Mouse (Mus musculus): ENCODE results near the gene Fcrla. TPM values are rescaled to one million over a fixed set of nuclear protein-coding genes. Genes with fewer than 3 reads are reported as not detected.
"Not testable (repeated sequence)": the region's sequence is repeated elsewhere in the genome, so short reads cannot be mapped to it uniquely, and the experiment has no call there.

The Fcrla gene
- polyA plus RNA-seq, 1 experiment, result 8.7 TPM

DNA sequence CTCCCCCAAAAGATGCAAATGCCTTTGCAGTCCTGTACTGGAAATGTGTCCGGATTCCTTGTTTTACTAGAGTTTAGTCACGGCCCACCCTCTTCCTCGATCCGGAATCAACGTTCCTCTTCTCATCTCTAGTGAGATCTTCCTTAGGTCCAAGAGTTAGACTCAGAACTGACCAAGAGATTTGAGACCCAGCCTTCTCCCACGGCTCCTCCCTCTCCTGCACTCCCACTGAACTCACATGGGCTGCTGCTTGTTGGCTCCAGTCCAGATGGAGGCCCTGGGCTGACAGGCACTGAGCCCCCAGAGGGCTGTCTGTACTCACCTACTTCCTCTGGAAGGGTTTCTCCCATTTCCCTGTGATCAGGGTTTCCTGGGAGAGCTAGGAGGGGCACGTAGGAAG, 35.7 kb upstream of the Fcrla start:
- TF ChIP-seq CTCF (IDR thresholded peaks at IDR 0.05; ENCODE audit: insufficient read depth, low read length), result no peak
- no peak for TF ChIP-seq POLR2A (IDR thresholded peaks at IDR 0.05; ENCODE audit: borderline replicate concordance, extremely low read depth, low read depth, low read length)
- H3K4me1 ChIP-seq (ENCODE audit: control insufficient read depth, insufficient read depth, low read length), result peaks cover 4% of the 10 kb centered on the region
- WGBS, result 60% methylated on average over 7 of the region's 7 CpGs
- no peak for DNase-seq
- no peak overlapping the region for H3K4me3 ChIP-seq (replicated peaks; ENCODE audit: extremely low read depth, low read depth, low read length)

DNA sequence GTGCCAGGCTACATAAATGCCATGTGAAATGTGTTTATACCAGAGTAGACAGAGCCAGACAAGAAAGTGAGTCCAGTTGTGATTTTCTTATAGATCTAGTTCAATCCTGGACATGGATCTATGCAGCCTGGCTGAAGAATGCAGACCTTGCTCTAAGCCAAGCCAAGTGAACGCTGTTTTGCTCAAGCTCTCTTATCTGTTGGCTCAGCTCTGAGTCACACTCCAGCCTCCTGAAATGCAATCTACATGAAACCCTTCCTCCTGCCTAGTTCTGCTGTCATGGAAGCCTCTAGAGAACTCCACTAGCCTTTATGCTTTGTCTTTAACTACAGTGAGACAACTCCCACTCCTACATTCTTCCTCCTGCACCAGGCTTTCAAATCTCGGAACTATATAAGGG, 34.9 kb upstream of the Fcrla start:
- Histone ChIP-seq H3K4me1 (ENCODE audit: control insufficient read depth, insufficient read depth, low read length) (peaks cover 4% of the 10 kb centered on the region), H3K4me3 (replicated peaks; ENCODE audit: extremely low read depth, low read depth, low read length) (no peak overlapping the region)
- no peak for DNase-seq
- WGBS, result 43% methylated on average over 2 of the region's 2 CpGs
- TF ChIP-seq POLR2A (IDR thresholded peaks at IDR 0.05; ENCODE audit: borderline replicate concordance, extremely low read depth, low read depth, low read length) (no peak), CTCF (IDR thresholded peaks at IDR 0.05; ENCODE audit: insufficient read depth, low read length) (no peak)

GRCm38 (mm10) chr1:170961101-170961500, 33.7 kb upstream of the Fcrla start:
- TF ChIP-seq CTCF (IDR thresholded peaks at IDR 0.05; ENCODE audit: insufficient read depth, low read length) (no peak), POLR2A (IDR thresholded peaks at IDR 0.05; ENCODE audit: borderline replicate concordance, extremely low read depth, low read depth, low read length) (no peak)
- no peak for DNase-seq
- Histone ChIP-seq H3K4me3 (replicated peaks; ENCODE audit: extremely low read depth, low read depth, low read length) (no peak overlapping the region), H3K4me1 (ENCODE audit: control insufficient read depth, insufficient read depth, low read length) (peaks cover 4% of the 10 kb centered on the region)
- WGBS, result 85% methylated on average over 6 of the region's 6 CpGs

DNA sequence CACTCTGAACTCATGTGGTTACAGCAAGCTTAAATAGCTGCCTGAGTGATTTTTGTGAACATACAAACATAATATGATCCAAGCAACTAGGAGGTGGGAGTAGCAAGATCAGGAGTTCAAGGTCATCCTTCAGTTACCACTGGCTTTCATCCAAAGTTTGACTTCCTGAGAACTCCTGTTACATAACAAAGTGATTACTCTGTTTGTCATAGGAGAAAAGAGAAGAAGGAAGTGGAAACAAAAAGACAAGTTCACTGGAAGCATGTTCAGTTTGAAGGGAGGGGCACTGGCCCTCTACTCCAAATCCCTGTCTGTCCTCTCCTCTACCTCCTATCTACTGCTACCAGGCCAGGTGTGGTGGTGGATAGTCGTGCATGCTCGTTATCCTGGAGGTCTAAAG, 32.4 kb upstream of the Fcrla start:
- TF ChIP-seq POLR2A (IDR thresholded peaks at IDR 0.05; ENCODE audit: borderline replicate concordance, extremely low read depth, low read depth, low read length) (no peak), CTCF (IDR thresholded peaks at IDR 0.05; ENCODE audit: insufficient read depth, low read length) (no peak)
- 52% methylated on average over 2 of the region's 2 CpGs for WGBS
- DNase-seq, result no peak
- Histone ChIP-seq H3K4me3 (replicated peaks; ENCODE audit: extremely low read depth, low read depth, low read length) (no peak overlapping the region), H3K4me1 (ENCODE audit: control insufficient read depth, insufficient read depth, low read length) (peaks cover 4% of the 10 kb centered on the region)

DNA sequence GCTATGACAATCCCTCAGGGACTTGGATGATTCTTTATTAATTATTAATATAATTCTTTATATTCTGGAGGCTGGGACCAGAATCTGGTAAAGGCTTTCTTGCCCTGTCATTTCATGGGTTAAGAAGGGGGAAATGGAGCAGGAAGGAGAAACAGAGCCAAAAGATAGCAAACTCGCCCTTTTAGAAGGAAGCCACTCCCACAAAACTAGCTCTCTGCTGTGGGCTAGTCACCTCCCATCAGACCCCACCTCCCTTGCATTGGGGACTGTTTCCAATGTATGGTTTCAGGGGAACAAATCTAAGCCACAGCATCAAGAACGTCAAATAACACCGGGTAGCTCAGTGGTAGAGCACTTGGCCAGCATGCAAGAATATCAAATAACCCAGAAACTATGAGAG, 30.8 kb upstream of the Fcrla start:
- WGBS, result 32% methylated on average over 3 of the region's 3 CpGs
- DNase-seq, result no peak
- H3K4me1 ChIP-seq (ENCODE audit: control insufficient read depth, insufficient read depth, low read length), result peaks cover 6% of the 10 kb centered on the region
- TF ChIP-seq POLR2A (IDR thresholded peaks at IDR 0.05; ENCODE audit: borderline replicate concordance, extremely low read depth, low read depth, low read length) (no peak), CTCF (IDR thresholded peaks at IDR 0.05; ENCODE audit: insufficient read depth, low read length) (no peak)
- H3K4me3 ChIP-seq (replicated peaks; ENCODE audit: extremely low read depth, low read depth, low read length), result no peak overlapping the region

DNA sequence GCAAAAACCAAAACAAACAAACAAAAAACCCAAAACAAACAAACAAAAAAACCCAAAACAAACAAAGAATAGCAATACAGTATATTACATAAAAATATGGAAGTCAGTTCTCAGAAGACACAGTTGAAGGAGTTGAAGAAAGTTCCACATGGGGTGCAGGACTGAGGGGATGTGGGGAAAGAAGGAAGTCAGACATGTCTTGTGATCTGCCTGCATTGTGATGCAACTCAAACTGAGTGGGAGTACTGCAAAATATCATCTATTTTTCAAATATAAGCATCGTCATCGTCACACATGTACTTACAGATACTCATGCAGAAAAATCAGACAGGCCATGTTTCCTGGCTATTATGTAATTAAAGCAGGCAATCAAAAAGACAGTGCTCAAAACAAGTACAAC, 25.8 kb upstream of the Fcrla start:
- TF ChIP-seq CTCF (IDR thresholded peaks at IDR 0.05; ENCODE audit: insufficient read depth, low read length) (no peak), POLR2A (IDR thresholded peaks at IDR 0.05; ENCODE audit: borderline replicate concordance, extremely low read depth, low read depth, low read length) (no peak)
- Histone ChIP-seq H3K4me3 (replicated peaks; ENCODE audit: extremely low read depth, low read depth, low read length) (no peak overlapping the region), H3K4me1 (ENCODE audit: control insufficient read depth, insufficient read depth, low read length) (peaks cover 2% of the 10 kb centered on the region; the same call in 1 of the 2 replicates)
- WGBS, result 71% methylated on average over 2 of the region's 2 CpGs
- DNase-seq, result no peak

DNA sequence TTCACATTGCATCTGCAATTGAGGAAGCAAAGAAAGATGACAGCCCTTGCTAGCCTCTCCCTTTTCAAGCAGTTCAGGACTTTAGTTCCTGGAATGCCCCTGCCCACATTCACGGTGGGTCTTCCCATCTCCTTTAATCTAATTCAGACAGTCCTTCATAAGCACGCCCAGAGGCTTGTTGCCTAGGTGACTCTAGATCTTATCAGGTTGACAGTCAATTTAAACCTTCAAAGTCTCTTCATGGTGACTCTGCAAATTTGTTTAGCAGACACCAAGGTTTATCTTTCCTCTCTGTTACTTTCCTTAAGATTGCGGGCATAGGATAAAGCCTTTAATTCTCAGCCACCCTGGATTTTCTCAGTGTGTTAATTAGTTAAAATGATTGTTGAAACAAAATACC, 23.4 kb upstream of the Fcrla start:
- DNase-seq, result no peak
- H3K4me1 ChIP-seq (ENCODE audit: control insufficient read depth, insufficient read depth, low read length), result peaks cover 2% of the 10 kb centered on the region; the same call in 1 of the 2 replicates
- TF ChIP-seq POLR2A (IDR thresholded peaks at IDR 0.05; ENCODE audit: borderline replicate concordance, extremely low read depth, low read depth, low read length) (no peak), CTCF (IDR thresholded peaks at IDR 0.05; ENCODE audit: insufficient read depth, low read length) (no peak)
- H3K4me3 ChIP-seq (replicated peaks; ENCODE audit: extremely low read depth, low read depth, low read length), result no peak overlapping the region
- WGBS, result 53% methylated on average over 3 of the region's 3 CpGs

DNA sequence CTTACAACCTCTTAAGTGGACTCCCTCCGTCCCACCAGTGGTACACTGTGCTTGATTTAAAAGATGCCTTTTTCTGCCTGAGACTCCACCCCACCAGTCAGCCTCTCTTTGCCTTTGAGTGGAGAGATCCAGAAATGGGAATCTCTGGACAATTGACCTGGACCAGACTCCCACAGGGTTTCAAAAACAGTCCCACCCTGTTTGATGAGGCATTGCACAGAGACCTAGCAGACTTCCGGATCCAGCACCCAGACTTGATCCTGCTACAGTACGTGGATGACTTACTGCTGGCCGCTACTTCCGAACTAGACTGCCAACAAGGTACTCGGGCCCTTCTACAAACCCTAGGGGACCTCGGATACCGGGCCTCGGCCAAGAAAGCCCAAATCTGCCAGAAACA, 17.5 kb upstream of the Fcrla start:
- H3K4me3 ChIP-seq (replicated peaks; ENCODE audit: extremely low read depth, low read depth, low read length); DNase-seq; H3K4me1 ChIP-seq (ENCODE audit: control insufficient read depth, insufficient read depth, low read length): not testable (repeated sequence)
- 94% methylated on average over 9 of the region's 9 CpGs for WGBS

GRCm38 (mm10) chr1:170944151-170944550, 16.8 kb upstream of the Fcrla start:
- 94% methylated on average over 9 of the region's 9 CpGs for WGBS
- not testable (repeated sequence) for H3K4me3 ChIP-seq (replicated peaks; ENCODE audit: extremely low read depth, low read depth, low read length); DNase-seq; H3K4me1 ChIP-seq (ENCODE audit: control insufficient read depth, insufficient read depth, low read length)

GRCm38 (mm10) chr1:170939255-170939654, 11.9 kb upstream of the Fcrla start:
- Histone ChIP-seq H3K4me3 (replicated peaks; ENCODE audit: extremely low read depth, low read depth, low read length) (no peak overlapping the region), H3K4me1 (ENCODE audit: control insufficient read depth, insufficient read depth, low read length) (peaks cover 3% of the 10 kb centered on the region; the same call in 1 of the 2 replicates)
- DNase-seq, result no peak
- WGBS, result 67% methylated on average over 12 of the region's 12 CpGs
- TF ChIP-seq POLR2A (IDR thresholded peaks at IDR 0.05; ENCODE audit: borderline replicate concordance, extremely low read depth, low read depth, low read length) (no peak), CTCF (IDR thresholded peaks at IDR 0.05; ENCODE audit: insufficient read depth, low read length) (no peak)

DNA sequence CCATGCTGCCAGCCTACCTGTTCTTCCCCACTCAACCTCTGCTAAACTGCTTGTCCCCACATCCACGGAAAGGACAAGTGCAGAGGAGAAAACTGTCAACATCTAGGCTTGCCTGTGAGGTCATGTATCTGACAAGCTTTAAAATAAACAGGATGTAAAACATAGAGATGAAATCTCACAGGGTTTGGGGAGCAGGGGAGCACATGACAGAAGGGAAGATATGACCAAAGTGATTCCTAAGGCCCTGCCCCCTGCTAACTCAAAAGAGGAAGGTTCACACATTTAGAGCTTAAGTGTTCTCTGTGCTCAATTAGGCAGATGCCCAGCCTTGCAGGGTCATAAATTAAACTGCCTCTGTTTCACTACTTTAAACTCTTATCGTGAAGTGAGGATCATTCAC, 7.0 kb upstream of the Fcrla start:
- DNase-seq, result no peak
- peaks cover 3% of the 10 kb centered on the region for H3K4me1 ChIP-seq (ENCODE audit: control insufficient read depth, insufficient read depth, low read length)
- H3K4me3 ChIP-seq (replicated peaks; ENCODE audit: extremely low read depth, low read depth, low read length), result no peak overlapping the region
- TF ChIP-seq POLR2A (IDR thresholded peaks at IDR 0.05; ENCODE audit: borderline replicate concordance, extremely low read depth, low read depth, low read length) (no peak), CTCF (IDR thresholded peaks at IDR 0.05; ENCODE audit: insufficient read depth, low read length) (no peak)
- WGBS, result 26% methylated on average over 2 of the region's 2 CpGs
